Mouse (Mus musculus) spleen, adult 2 months (tissue): ENCODE measurements at regions not wholly inside any gene's neighbourhood (a gene's known extent, or its start where the extent isn't known, plus 50 kb on each side); places are given as distances from the start of the nearest gene placed in this dataset.

ENCODE experiments used
- CTCF ChIP-seq: fragments of 200-500 bp; IDR thresholded peaks from 2 replicates; pipeline ENCODE4 v1.5.1; 2011; ENCODE audit warnings: mild to moderate bottlenecking, inconsistent platforms; ENCODE audit not compliant: insufficient read depth, insufficient read length, insufficient replicate concordance; ENCODE audit errors: extremely low read depth
- POLR2A ChIP-seq: fragments of 200-500 bp; IDR thresholded peaks from 2 replicates; pipeline ENCODE4 v1.6.1; 2011; ENCODE audit warnings: low read depth, low read length, inconsistent platforms

DNA sequence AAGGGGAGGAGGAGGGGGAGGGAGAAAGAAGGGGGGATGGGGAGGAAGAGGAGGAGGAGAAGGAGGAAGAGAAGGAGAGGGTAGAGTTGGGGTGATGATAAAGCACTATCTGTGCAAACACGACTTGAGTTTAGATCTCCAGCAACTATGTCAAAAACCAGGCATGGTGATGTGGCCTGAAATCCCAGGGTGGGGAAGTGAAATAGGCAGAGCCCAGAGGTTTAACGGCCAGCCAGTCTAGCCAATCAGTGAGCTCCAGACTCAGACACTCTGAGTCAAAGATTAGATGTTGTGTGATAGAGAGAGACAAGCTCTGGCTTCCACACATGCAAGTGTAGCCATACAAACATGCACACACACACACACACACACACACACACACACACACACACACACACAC is 167.1 kb upstream of the A530016L24Rik start:
- TF ChIP-seq CTCF (no peak), POLR2A (no peak)
